Mouse (Mus musculus): ENCODE measurements around the gene Slc43a2.

GRCm38 (mm10) chr11:75621426-75621825 is 89.9 kb downstream of the Slc43a2 start:
- no peak for TF ChIP-seq USF2 (IDR thresholded peaks at IDR 0.05; ENCODE audit: borderline replicate concordance in 1 of 2, insufficient read depth in 1 of 2, low read depth in 1 of 2, low read length in 2 of 2)
- TF ChIP-seq RCOR1 (IDR thresholded peaks at IDR 0.05; ENCODE audit: low read depth, low read length) = no peak
- TF ChIP-seq ELF1 (IDR thresholded peaks at IDR 0.05; ENCODE audit: low read depth, low read length) = no peak
- no peak for TF ChIP-seq E2F4 (IDR thresholded peaks at IDR 0.05; ENCODE audit: borderline replicate concordance, low read depth, low read length)

Measured in MEL (cell line).